Mouse (Mus musculus) kidney, adult 11 months (tissue): ENCODE measurements around the gene Galnt13.
"Not testable (repeated sequence)": the region's sequence is repeated elsewhere in the genome, so short reads cannot be mapped to it uniquely, and the experiment has no call there.

Experiments
- DNase-seq: peaks from one replicate; pipeline ENCODE4 v3.0.0; 2022

The Galnt13 gene

GRCm38 (mm10) chr2:54435937-54436735, at the start of gene Galnt13:
TSS of gene Galnt13 (plus strand) at chr2:54436317.
- no peak for DNase-seq

GRCm38 (mm10) chr2:54431060-54431459, 5.1 kb upstream of the Galnt13 start:
- DNase-seq: no peak

- no peak for DNase-seq
Observed at GRCm38 (mm10) chr2:54435380-54435779, 737 bp upstream of the Galnt13 start.

GRCm38 (mm10) chr2:54436736-54437500, 801 bp downstream of the Galnt13 start:
- DNase-seq: no peak

- DNase-seq: no peak
Observed at GRCm38 (mm10) chr2:54437501-54437830, 1.3 kb downstream of the Galnt13 start.

GRCm38 (mm10) chr2:54442734-54443500, 6.8 kb downstream of the Galnt13 start:
- no peak for DNase-seq

- no peak for DNase-seq
Observed at GRCm38 (mm10) chr2:54483426-54483825, 47.3 kb downstream of the Galnt13 start.

GRCm38 (mm10) chr2:54522989-54523388, 86.9 kb downstream of the Galnt13 start:
- DNase-seq: no peak

- no peak for DNase-seq
Observed at GRCm38 (mm10) chr2:54527073-54527472, 91.0 kb downstream of the Galnt13 start.

- no peak for DNase-seq
Observed at GRCm38 (mm10) chr2:54558357-54559153, 122.4 kb downstream of the Galnt13 start.

- DNase-seq: no peak
Observed at GRCm38 (mm10) chr2:54565068-54565467, 129.0 kb downstream of the Galnt13 start.

- DNase-seq: no peak
Observed at GRCm38 (mm10) chr2:54567186-54567585, 131.1 kb downstream of the Galnt13 start.

GRCm38 (mm10) chr2:54567632-54568031, 131.5 kb downstream of the Galnt13 start:
- DNase-seq: no peak

- DNase-seq: not testable (repeated sequence)
Observed at GRCm38 (mm10) chr2:54713817-54714216, 277.7 kb downstream of the Galnt13 start.

- no peak for DNase-seq
Observed at GRCm38 (mm10) chr2:54751232-54751631, 315.1 kb downstream of the Galnt13 start.

GRCm38 (mm10) chr2:54759781-54760180, 323.7 kb downstream of the Galnt13 start:
- no peak for DNase-seq

- no peak for DNase-seq
Observed at GRCm38 (mm10) chr2:54778790-54779273, 342.7 kb downstream of the Galnt13 start.

GRCm38 (mm10) chr2:54813670-54814256, 377.6 kb downstream of the Galnt13 start:
- DNase-seq: no peak

GRCm38 (mm10) chr2:54841245-54841644, 405.1 kb downstream of the Galnt13 start:
- DNase-seq: no peak

- DNase-seq: no peak
Observed at GRCm38 (mm10) chr2:54906282-54907060, 470.4 kb downstream of the Galnt13 start.

- no peak for DNase-seq
Observed at GRCm38 (mm10) chr2:54915088-54915670, 479.1 kb downstream of the Galnt13 start.
